Mouse (Mus musculus): ENCODE results near the gene Sfpq.

Gene Sfpq

DNA sequence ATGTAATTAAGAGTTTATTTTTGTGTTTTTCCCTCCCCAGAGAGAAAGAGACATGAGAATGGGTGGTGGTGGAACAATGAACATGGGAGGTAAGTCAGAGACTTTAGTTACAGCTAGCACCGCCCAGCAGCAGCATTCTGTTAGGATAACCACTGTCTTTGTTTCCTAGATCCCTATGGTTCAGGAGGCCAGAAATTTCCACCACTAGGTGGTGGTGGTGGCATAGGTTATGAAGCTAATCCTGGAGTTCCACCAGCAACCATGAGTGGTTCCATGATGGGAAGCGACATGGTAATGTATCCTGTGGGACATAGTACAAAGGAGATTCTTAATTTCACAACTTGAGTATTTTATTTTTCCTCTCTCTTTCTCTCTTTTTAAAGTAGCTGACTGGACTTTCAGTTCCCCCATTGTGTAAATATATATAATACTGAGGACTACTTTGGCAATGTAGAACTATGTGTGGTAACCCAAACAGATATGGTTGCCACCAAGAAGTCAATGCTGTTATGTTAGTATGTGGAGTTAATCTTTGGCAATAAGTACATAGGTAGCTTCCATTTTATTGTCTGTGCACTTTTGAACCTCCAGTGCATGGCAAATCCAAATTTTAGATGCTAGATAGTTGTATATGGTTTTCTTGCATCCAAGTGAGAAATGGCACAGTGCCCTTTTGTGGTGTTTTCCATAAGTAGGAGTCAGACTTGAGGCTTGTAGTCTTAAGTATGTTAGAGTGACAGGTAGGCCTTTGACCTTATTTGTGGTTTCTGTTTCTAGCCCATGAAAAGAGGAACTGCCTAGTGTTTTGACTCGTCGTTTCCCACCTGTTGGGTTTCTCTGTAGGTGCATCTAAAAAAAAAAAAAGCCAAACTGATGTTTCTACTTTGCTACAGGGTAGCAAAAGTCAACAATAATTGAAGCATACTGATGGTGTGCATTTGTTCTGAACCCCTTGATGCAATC, 6.4 kb downstream of the Sfpq start:
- peak; percentile 71 for DNase-seq (ENCODE audit: low read depth, low spot score)

DNA sequence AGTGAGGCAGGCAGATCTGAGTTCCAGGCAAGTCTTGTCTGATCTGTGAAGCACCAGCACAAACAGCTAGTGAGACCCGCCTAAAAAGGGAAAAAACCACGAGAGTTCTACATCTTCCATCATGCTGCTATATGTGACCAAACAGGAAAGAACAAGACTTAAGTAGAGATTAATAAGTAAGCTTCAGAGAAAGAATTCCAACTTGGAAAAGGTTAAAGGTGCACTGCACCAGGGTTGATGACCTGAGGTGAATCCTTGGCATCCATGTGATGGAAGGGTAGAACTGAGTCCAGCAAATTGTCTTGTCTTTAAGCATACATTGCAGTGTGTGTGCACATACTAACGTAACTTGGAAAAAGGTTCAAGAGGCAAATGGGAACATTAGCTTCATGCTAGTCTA, 16.0 kb downstream of the Sfpq start:
- no peak for DNase-seq (ENCODE audit: low read depth, low spot score)

DNA sequence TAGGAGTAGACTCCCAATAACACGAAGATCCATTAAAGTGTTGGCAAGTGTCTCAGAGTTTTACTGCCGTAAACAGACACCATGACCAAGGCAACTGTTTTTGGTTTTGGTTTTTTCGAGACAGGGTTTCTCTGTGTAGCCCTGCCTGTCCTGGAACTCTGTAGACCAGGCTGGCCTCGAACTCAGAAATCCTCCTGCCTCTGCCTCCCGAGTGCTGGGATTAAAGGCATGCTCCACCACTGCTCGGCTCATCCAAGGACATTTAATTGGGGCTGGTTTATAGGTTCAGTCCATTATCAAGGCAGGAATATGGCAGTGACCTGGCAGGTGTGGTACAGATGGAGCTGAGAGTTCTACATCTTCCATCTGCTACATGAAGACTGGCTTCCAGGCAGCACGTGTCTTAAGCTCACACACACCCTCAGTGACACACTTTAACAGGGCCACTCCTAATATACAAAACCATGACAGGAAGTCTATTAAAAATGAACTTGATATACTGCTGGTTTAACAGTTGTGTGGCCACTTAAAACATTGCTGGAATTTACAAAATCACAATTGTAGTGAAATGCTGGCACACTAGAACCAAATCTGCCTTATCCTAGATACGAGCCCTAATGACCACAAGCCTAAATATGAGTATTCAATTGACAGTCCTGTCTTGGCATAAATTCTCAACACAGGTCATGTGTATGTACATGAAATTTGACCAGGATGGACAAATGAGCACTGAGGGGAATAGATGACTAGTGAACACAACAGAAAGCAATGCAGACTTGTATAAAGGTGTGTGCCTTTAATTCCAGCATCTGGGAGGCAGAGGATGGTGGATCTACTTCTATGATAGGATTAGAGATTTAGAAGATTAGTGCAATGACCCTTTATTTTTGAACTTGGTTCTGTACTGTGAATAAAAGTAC, 17.0 kb downstream of the Sfpq start:
- no peak for DNase-seq (ENCODE audit: low read depth, low spot score)

DNA sequence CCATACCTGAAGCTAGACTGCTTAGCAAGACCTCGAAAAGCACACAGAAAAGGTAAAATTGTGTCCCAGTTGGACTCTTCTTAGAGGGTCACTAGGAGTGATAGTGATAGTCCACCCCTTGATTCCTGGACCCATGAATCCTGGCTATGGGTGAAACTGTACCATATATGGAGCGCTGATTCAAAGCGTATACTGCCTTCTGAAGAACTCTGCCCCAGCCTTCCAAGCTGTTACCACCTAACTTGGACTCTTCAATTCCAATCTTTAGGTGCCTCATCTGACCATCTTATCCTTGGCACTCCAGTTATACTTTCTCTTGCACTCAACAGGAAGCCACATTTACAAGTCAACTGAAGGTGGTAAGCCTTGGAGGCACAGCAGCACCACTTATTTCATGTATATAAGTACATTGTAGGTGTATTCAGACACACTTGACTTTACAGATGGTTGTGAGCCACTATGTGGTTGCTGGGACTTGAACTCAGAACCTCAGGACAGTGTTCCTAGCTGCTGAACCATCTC, 17.8 kb downstream of the Sfpq start:
- no peak for DNase-seq (ENCODE audit: low read depth, low spot score)

DNA sequence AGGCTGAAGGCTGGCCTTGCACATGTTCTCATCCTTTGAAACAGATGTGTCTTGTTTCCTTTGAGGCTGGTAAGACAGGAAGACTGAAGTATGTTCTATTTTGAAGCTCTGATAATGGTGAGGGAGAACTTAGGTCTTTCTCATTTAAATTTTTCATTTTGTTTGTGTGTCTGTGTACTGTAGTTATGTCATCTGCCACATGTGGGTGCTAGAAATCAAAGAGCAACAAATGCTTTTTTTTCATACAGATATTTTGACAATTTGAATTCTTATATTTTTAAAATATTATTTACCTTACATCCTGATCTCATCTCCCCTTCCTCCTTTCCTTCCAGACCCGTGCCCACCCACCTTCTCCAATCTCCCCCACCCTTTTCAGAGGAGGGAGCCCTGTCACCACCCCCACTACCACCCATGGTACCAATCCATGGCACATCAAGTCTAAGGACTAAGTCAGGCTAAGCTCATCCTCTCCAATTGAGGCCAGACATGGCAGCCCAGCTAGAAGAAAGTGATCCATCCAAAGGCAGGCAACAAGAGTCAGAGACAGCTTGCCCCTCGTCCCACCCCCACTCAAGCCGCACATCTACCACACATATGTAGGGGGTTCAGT, 18.9 kb downstream of the Sfpq start:
- DNase-seq (ENCODE audit: low read depth, low spot score) = no peak

DNA sequence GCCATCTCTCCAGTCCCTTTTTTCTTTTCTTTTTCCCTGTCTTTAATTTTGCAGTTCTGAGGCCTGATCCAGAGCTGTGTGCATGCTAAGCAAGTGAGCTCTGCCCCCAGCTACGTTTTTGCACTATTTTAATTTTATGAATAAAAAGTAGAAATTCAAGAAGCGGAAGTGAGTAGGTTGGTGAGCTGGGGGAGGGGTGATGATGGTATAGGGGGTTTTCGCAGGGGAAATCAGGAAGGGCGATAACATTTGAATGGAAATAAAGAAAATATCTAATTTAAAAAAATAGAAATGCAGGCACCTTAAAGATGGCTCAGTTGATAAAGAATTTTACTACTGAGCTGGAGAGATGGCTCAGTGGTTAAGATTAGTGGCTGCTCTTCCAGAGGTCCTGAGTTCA, 22.4 kb downstream of the Sfpq start:
- DNase-seq (ENCODE audit: low read depth, low spot score) = no peak

DNA sequence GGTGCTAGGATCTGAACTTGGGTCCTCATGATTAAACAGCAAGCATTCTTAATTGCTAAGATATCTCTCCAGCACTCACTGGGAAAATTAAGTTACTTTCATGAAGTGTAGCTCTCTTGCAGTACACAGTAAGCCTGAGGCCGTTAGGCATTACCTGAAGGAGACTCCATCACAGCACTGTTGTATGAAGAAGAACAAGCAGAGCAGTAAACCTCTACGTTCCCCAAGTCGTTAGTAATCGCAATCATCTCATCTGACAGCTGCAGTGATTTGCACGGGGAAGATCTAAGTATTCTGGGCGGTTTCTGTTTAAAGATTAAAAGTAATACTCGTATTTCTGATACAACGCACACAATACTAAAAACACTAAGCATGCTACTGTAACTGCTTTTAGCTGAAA, 30.0 kb downstream of the Sfpq start:
- no peak for DNase-seq (ENCODE audit: low read depth, low spot score)

DNA sequence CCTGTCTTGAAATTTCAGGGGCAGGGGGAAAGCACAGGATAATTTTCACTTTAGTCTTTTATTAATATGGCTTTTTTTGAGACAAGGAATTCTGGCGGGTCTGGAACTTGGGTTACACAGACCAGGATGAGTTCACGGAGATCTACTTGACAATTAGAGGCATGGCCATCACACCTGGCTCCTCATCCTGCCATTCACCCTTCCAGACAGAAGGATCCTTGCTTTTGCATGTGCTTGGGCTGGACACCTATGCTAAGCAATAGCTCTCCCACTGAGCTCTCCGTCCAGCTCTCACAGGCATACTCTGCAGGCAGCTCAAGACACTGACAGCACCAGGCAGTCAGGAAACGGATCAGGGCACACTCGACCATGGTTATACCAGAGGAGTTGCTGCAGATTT, 31.9 kb downstream of the Sfpq start:
- no peak for DNase-seq (ENCODE audit: low read depth, low spot score)

DNA sequence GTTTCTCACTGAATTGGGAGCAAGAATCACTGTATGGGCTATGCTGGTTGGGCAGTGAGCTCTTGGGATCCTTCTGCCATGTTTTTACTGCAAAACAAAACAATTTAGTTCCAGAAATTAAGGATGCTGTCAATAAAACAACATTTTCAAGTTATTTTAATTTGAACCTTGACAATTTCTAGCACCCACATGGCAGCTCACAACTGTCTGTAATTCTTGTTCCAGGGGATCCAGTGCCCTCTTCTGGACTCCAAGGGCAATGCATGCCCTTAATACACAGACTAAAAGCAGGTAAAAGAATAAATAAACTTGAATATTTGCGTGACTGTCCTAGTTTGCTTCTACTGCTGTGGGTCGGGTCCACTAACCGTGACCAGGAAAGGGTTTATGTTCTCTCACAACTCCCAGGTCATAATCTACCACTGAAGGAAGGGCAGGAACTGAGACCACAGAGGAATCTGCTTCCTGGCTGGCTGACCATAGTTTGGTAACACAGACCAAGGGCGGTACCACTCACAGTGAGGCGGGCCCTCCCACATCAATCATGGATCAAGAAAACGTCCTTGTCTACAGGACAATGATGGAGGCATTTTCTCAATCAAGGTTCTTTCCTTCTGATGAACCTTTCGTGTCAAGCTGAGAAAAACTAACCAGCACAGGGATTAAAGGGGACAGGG, 33.5 kb downstream of the Sfpq start:
- no peak for DNase-seq (ENCODE audit: low read depth, low spot score)

DNA sequence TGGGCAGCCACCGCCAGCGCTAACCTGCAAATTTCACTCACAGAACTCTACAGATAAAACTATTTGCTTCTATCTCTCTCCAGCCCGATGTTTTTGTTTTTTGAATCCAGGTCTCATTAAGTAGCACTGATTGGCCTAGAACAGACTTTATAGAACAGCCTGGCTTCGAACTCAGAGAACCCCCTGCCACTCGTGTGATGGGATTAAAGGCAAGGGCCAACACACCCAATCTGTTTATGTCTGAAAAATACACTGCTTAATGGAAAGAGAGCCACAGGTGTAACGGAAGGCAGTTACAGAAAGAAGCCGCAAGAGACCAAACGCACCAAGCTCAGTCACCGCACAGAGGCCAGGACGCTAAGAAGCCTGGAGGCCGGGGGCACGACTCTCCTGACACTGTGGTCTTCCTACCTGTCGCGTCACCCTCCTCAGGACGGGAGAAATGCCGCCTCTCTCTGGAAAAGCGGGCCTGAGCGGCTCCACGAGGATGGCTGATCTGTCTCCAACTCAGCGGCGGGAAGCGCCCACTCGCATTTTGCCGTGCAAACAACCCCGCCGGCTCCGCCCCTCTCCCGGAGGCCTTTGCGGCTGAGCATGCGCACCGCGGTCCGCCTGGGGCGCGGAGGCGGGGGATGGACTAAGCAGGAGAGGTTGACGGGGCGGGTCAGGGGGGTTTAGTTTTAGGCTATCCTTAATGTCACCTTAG, 39.6 kb downstream of the Sfpq start, which contains the start of gene Zmym1:
Gene Zmym1, minus strand, starts transcription at position 568 of the 706 bp plus-strand sequence.
- peak; percentile 92 for DNase-seq (ENCODE audit: low read depth, low spot score)

DNA sequence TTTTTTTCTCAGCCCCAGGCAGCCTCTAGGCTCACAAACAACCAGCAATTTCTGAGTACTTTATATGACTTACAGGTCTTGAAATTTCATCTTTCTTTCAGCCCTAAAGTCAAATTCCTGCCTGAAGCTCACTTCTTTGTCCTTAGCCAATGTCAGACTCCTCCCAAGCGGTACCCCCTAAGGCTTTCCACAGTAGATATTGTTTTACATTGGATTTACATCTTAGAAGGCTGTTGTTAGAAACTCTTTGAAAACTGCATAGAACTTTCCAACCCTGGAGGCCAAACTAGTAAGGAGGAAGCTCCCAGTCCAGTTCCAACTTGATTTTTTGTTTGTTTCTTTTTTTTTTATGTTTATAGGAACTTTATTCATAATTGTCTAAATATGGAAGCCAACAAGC, 42.9 kb downstream of the Sfpq start:
- DNase-seq (ENCODE audit: low read depth, low spot score) = no peak

DNA sequence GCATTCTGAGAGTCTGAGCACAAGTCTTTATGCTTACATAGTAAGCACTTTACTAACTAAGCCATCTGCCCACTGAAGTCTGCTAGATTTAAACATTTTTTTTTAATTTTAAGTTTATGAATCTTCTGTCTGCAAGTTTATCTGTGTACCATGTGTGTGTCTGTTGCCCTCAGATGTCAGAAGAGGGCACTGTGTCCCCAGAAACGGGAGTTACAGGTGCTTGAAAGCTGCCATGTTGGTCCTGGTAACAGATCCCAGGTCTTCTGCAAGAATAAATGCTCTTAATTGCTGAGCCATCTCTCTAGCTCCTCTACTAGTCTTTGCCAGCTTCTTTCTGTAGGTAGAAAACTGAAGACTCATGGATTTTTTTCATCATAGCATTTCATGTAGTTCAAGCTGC, 53.8 kb downstream of the Sfpq start:
- DNase-seq (ENCODE audit: low read depth, low spot score) = no peak

DNA sequence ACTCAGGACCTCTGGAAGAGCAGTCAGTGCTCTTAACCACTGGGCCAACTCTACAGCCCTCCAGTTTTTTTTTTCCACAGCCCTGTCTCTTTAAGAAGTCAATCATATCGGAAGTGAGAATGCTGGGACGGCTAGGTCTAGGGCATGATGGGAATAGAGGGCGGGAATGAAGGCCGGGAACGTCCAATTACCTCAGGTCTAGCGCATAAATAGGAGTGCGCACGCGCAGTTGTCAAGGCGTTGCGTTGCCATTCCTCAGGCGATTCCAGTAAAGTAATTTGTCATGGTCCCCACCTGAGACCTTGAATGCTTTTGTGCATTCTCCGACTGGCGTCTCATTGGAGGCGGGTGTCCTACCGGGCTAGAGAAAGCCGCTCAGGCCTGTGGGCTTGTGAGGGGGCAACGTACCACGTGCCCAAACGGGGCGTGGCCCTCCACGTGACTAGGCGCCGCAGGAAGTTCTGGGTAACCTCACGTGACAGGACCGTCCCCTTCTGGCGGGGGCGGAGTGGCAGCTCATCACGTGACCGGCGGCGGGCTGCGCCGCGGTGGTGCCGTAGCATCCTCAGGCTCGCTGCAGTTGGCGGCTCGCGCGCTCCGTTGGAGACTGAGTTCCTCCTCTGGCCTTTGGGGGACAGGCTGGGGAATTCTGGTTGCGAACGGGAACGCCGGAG, 55.9 kb downstream of the Sfpq start, which contains the start of gene Zmym6:
Gene Zmym6, plus strand, starts transcription at position 509 of the 674 bp plus-strand sequence.
- peak; percentile 97 for DNase-seq (ENCODE audit: low read depth, low spot score)

DNA sequence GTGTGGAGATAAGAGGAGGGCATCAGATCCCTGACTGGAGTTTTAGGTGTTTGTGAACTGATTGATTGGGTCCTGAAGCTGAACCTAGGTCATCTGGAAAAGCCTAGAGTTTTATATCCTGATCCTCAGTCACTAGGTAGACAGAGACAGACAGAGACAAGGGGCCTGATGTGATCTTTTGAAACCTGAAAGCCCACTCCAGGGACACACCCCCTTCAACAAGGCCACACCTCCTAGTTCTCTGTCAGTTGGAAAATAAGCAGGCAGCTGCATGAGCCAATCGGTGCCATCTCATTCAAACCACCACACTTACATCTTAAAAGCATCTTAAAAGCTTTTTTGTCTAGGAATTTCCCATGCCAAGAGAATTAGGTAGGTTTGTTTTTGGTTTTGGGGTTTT, 59.7 kb downstream of the Sfpq start:
- no peak for DNase-seq (ENCODE audit: low read depth, low spot score)

DNA sequence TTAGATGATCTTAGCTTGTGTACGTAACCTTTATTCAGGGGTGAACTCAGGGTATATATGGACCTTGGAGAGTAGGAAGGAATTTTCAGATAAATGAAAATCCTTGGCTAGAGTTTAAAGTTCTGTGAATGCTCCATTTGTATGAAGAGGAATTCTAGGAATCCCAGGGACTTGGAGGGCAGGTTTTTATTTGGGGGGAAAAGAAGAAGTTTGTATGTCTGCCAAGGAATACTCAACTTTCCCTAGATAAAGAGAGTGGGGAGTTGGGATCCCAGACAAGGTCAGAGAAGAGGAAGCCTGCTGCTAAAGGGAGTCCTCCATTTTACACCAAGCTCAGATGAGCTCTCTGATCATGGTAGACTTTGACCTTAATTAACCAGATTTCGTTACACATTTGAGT, 62.0 kb downstream of the Sfpq start:
- DNase-seq (ENCODE audit: low read depth, low spot score) = no peak

DNA sequence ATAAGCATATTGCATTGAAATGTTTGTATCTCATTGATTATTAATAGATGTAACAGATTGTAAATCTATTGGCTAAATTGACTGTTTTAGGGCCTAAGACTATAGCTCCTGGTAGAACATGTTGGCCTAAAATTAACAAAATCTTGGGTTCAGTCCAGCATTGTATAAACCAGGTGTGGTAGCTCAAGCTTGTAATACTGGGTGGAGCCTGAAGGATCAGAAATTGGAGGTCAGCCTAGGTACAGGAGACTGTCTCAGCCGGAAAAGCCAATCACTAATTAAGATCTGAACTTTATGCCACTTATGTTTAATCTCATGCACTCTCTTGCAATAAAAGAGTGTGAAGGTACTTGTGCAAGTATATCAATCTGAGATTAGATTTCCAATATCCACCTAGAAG, 64.6 kb downstream of the Sfpq start:
- no peak for DNase-seq (ENCODE audit: low read depth, low spot score)
